Mouse (Mus musculus): ENCODE results near the gene Cyp4f14.
"Not testable (repeated sequence)": the region's sequence is repeated elsewhere in the genome, so short reads cannot be mapped to it uniquely, and the experiment has no call there.

The Cyp4f14 gene

DNA sequence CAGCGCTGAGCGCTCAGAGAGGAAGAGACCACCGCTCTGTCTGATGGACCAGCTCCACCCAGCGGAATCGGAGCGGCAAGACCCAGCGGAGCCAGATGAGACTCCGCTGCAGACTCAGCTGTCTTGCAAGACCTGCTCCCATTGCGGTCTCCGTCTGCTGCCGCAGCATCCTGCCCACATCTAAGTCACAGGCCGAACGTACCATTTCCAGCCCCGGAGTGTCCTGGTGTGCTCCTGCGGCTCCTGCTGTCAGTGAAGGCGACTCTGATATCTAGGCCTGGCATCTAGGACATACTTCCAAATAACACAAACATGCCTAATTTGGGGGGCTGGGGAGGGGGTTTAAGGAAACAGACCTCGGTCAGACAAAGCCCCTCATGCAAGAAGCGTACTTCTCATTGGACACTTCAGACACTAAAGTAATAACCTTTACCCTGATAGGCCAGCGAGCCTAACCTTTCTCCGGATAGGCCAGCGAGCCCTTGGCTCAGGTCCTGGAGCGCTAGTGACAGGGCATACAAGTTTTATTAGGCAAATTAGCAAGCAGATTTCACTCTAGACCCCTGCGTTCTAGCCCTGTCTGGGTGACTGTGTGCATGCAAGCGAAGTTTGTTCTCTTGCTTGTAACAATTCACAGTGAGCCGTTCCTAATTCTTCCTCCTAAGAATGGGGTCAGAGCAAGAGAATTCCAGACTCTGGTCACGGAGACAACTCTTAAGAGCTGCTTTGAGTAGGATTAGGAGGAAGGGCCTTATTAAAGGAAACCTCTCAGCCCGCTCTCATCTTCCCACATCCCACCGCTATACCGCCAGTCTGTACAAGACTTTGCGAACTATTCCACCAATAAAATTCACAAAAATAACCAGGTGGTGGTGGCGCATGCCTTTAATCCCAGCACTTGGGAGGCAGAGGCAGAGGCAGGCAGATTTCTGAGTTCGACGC lies 25.6 kb downstream of the Cyp4f14 start, which contains the start of gene Zfp870:
Gene Zfp870 (minus strand): TSS at position 404 of the 942 bp plus-strand sequence.
- DNase-seq: peak; percentile 85

DNA sequence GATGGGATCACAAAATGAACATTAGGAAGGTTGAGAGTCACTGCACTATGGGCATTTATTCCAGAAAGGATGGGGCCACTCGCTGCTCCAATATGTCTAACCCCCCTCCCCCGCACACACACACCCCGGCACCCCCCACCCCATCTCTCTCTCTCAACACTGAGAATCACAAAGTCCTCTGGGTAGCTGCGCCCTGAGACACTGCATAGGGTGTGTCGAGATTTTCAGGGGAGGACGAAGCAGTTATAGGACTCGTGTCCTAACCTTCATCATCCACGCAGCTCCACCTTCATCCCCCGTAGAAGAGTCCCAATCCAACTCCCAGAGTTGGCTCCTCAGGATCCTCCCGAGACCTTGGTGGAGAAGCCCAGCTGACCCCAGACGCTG lies 26.3 kb downstream of the Cyp4f14 start:
- DNase-seq: no peak

DNA sequence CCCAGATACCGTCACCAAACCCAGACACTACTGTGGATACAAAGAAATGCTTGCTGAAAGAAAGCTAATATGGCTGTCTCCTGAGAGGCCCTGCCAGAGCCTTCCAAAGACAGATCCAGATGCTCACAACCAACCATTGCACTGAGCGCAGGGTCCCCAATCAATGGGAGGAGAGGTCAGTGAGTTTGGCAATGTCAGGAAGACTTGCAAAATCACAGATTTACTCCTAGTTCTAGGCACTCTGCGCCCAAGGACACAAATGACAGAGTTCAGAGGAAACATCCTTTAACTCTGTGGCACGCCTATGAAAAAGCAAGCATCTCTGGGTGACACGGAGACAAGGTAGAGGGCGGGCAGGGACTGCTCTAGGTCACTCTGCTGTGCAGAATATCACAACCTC lies 27.5 kb downstream of the Cyp4f14 start:
- no peak for DNase-seq

DNA sequence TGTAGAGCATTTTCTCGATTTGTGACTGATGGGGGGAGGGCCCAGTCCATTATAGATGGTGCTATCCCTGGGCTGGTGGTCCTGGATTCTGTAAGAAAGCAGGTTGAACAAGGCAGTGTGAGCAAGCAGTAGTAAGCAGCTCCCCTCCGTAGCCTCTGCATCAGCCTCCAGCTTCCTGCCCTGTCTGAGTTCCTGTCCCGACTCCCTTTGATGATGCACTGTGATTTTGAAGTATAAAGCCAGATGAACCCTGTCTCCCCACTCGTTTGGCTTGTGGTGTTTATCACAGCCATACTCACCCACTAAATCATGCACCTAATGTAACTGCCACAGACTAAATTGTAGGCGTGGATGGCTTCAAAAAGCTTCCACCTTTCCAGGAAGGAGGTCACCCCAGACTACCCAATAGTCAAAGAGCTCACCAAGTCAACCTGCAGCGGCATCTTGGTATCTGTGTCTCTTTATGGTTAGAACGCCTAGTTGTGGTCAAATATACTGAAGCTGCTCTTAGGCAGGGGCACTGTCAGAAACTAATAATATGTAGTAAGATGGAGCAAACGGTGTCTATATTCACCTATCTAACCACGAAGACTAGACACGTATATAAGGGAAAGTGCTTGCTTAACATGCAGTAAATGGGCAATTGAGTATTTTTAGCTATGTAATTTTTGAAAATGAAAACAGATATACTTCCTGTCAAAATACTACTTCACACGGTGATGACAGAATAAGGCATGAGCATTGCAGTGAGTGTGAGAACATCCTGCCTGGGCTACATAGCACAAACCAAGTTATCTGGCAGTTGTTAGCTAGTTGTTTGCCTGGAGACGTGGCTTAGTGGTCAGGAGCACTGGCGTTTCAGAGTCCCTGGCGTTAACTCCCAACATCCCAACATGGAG lies 36.6 kb downstream of the Cyp4f14 start:
- DNase-seq: no peak

DNA sequence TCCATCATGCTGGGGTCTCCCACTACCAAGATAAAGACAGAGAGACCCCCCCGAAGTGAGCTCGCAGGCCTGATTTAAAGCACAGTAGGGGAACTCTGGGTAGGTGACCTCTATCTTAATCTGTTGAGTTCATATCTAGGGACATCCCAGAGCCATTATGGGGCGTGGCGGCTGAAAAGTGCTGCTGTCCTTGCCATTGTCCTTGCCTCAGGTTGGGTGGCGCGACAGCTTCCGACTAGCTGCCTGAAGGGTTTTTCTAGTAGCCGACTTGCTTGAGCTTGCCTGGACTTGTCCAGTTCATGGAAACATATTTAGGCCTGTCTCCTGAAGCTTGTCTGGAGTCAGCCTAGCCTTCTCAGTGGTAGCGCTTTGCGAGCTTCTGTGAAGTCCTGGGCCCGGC lies 38.4 kb downstream of the Cyp4f14 start:
- no peak for DNase-seq

DNA sequence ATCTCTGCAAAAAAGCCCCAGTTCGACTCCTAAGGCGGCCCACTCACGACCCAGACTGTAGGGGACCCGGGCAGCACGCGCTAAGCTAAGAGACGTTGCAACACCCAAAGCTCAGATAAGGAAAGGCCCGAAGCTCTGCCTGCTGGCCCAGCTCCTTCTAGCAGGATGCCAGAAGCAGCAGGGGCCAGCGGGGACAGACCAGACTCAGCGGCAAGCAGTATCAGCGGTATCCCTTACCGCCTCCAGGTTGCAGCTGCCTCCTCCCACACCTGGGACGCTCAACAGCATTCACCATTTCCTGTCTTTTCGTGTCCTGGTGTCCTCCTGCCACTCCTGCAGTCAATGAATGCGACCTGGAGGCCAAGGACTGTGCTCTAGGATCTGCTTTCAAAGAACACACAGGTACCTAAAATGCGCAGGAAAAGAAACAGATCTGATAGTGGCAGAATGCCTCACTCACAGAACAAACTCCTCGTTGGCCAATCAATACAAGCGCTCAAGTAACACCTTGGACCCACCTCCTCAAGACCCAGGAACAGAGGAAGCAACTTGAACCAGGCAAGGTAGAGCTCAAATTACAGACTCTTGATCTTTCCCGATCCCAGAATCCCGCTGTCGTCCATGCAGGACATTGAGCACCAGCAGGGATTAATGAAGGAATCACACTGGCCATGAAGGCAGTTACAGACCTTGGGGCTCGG lies 39.5 kb downstream of the Cyp4f14 start:
- DNase-seq: no peak

DNA sequence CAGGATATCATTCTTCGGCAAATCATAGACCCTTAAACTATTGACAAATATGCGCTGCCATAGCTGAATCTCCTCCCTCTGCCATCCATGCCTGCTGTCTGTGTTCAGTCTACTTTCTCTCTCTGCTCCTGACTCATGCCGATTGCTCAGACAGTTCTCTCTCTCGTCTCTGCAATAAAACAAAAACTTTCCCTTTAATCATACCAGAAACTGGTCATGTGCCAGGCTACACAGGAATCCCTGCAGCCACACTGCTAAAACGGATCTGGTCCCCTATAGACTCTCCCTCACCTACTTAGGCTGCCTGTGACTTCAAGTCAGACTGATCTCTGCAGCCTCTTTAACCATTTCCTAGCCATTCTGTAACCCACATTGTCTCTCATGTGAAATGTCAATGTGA lies 44.4 kb downstream of the Cyp4f14 start:
- no peak for DNase-seq

DNA sequence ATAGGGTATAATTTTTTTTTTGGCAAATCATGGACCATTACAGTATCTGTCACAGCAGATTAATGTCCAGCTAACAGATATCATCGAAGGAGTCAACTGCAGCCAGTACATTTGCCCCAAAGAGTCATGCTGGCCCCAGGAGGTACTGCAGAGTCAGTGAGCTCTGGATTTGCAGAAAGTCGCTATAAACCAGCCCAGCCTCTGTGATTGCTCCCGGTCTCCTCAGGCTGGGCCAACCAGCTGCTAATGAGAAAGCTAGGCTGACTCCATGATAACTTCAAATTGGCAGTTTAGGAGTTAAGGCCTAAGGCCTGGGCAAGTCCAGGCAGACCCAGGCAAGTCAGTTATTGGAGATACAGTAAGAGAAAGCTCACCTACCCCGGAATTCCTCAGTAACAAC lies 45.1 kb downstream of the Cyp4f14 start:
- DNase-seq: no peak

DNA sequence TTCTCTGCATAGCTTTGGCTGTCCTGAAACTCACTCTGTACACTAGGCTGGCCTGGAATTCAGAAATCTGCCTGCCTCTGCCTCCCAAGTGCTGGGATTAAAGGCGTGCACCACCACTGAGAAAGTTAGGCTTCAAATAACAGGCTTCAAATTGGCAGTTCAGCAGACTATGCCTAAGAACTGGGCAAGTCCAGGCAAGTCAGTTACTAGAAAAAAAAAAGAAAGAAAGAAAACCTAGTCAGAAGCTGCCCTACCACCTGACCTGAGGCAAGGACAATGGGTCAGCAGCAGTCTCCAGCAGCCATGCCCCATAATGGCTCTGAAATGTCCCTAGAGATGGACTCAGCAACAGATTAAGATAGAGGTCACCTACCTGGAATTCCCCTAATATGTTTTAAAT lies 45.7 kb downstream of the Cyp4f14 start:
- DNase-seq: no peak

DNA sequence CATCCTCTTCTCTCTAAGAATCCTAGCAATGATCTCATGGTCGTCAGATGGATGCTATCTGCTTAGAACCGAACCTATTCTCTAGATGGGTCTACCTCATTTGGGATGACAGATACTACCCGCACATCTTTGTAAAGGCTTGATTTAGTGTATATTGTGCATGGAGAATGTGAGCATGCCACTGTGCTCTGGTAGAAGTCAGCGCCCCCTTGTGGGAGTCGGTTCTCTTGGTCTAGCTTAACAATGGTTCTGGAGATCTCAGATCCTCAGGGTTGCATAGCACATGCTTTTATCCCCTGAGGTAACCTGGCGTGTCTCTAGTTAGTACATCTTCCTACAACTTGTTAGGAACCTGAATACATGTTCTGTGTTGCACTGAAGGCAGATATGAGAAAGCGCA lies 49.9 kb downstream of the Cyp4f14 start:
- DNase-seq: not testable (repeated sequence)

DNA sequence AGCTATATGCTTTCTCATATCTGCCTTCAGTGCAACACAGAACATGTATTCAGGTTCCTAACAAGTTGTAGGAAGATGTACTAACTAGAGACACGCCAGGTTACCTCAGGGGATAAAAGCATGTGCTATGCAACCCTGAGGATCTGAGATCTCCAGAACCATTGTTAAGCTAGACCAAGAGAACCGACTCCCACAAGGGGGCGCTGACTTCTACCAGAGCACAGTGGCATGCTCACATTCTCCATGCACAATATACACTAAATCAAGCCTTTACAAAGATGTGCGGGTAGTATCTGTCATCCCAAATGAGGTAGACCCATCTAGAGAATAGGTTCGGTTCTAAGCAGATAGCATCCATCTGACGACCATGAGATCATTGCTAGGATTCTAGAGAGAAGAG lies 60.4 kb downstream of the Cyp4f14 start:
- DNase-seq: not testable (repeated sequence)

All from thymus, postnatal 25 days (tissue).